ENCODE assay signal across 8 mouse cellular contexts in the genomic region with DNA sequence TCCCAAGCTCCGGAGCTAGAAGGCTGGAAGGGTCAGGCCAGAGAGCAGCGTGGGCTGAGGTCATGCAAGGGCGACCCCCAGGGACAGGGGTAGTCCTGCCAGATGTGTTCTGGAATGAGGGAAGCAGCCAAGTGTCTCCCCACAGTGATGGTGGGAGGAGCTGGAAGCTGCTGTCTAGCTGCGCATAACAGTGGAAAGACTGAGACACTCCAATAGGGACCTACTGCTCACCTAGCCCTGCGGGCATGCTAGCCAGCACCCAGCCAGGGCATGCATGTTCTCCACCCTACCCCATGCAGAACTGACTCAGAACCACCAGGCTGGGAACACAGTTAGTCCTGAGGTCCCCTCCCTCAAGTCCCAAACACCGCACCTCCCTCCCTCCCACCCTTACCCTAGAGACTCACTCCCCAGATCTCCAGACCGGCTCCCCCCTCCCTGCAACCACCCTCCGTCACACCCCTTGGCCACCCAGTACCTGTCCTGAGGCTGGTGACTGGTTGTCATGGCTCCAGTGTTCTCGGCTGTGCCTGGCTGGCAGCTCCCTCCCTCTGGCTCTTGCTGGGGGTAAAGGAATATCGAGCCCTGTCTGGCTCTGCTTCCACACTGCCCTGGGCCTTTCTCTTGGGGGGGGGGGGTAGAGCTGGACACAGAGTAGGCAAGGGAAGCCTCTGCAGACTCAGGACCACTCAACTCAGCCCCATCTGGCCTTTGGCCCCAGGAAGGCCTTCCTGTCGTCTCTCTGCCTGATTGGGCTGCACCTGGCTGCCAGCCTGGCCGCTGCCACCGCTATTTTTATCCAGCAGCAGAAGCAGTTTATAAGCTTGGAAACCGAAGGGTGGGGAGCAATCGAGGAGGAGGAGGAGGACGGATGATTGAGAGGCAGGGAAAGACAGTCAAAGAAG. TPM values are rescaled to one million over a fixed set of nuclear protein-coding genes. Genes with fewer than 3 reads are reported as not detected.
DNase-seq lines count a peak whose midpoint lies in the region; ATAC-seq and TF ChIP-seq lines count a peak whose summit lies in the region.

No protein-coding gene starts in this region.

- whole genome bisulfite sequencing in embryonic facial prominence, embryonic 10.5 days, result 44% methylated on average over 16 of the region's 16 CpGs
- 39% methylated on average over 16 of the region's 16 CpGs for WGBS in heart, embryonic 15.5 days
- WGBS in small intestine, adult 2 months, result 58% methylated on average over 16 of the region's 16 CpGs

- H3K4me3 ChIP-seq in testis, adult 2 months (ENCODE audit: control insufficient read depth, low read depth, low read length), result peak overlapping the region; percentile 51
- H3K4me3 ChIP-seq in embryonic facial prominence, embryonic 10.5 days, result peak overlapping the region; percentile 68
- peak overlapping the region; percentile 76 for H3K4me3 ChIP-seq in heart, embryonic 15.5 days
- H3K4me3 ChIP-seq in small intestine, adult 2 months (ENCODE audit: low read depth, low read length), result 0 out of 2 replicates have a peak overlapping the region, but pooled peaks have one; percentile 10

- no peaks in the 10 kb centered on the region for H3K36me3 ChIP-seq in testis, adult 2 months (ENCODE audit: control insufficient read depth, insufficient read depth, low read length)
- H3K36me3 ChIP-seq in embryonic facial prominence, embryonic 10.5 days (replicated peaks), result peaks cover 29% of the 10 kb centered on the region
- H3K36me3 ChIP-seq in heart, embryonic 15.5 days, result peaks cover 27% of the 10 kb centered on the region
- H3K36me3 ChIP-seq in small intestine, adult 2 months (ENCODE audit: control insufficient read depth, insufficient read depth, low read length), result 0 out of 2 replicates have a peak, but pooled peaks cover 3% of the 10 kb centered on the region

- peak overlapping the region; percentile 85 for H3K9ac ChIP-seq in heart, embryonic 15.5 days

- peaks cover 30% of the 10 kb centered on the region for H3K4me1 ChIP-seq in testis, adult 2 months (ENCODE audit: control insufficient read depth, insufficient read depth, low read length)
- H3K4me1 ChIP-seq in embryonic facial prominence, embryonic 10.5 days, result peaks cover 71% of the 10 kb centered on the region
- H3K4me1 ChIP-seq in heart, embryonic 15.5 days (replicated peaks), result peaks cover 61% of the 10 kb centered on the region
- H3K4me1 ChIP-seq in small intestine, adult 2 months (ENCODE audit: control insufficient read depth, insufficient read depth, insufficient read length, low read length), result peaks cover 18% of the 10 kb centered on the region

- H3K27ac ChIP-seq in testis, adult 2 months (ENCODE audit: control insufficient read depth, insufficient read depth, low read depth, low read length), result peak overlapping the region; percentile 85
- H3K27ac ChIP-seq in embryonic facial prominence, embryonic 10.5 days (replicated peaks), result peak overlapping the region; percentile 53
- peak overlapping the region; percentile 84 for H3K27ac ChIP-seq in heart, embryonic 15.5 days
- H3K27ac ChIP-seq in small intestine, adult 2 months (ENCODE audit: insufficient read depth, low read depth, low read length), result no peak overlapping the region; the same call in none of the 2 replicates

- no peak for DNase-seq in testis, postnatal 14 days (ENCODE audit: low spot score)
- no peak for DNase-seq in embryonic facial prominence, embryonic 10.5 days (ENCODE audit: low spot score)
- peak; percentile 69 for DNase-seq in kidney, postnatal 14 days
- no peak for DNase-seq in ovary, adult 18-20 months (ENCODE audit: low spot score)
- no peak for DNase-seq in frontal cortex, postnatal 10 days (ENCODE audit: low spot score in 2 of 2)

- no peaks in the 10 kb centered on the region; the same call in 1 of the 2 replicates for H3K9me3 ChIP-seq in embryonic facial prominence, embryonic 10.5 days
- H3K9me3 ChIP-seq in heart, embryonic 15.5 days (replicated peaks), result 0 out of 2 replicates have a peak, but pooled peaks cover under 1% of the 10 kb centered on the region

- ATAC-seq in heart, embryonic 15.5 days (replicated peaks; ENCODE audit: insufficient number of reproducible peaks, insufficient read depth, low FRiP score, low read depth), result no peak

- no peak for TF ChIP-seq CTCF in testis, adult 2 months (IDR thresholded peaks at IDR 0.05; ENCODE audit: control insufficient read depth, insufficient read depth, insufficient replicate concordance, low read depth, low read length)
- TF ChIP-seq CTCF in small intestine, adult 2 months (IDR thresholded peaks at IDR 0.05; ENCODE audit: extremely low read depth, insufficient read length, insufficient replicate concordance, low read depth, low read length), result no peak

- TF ChIP-seq POLR2A in testis, adult 2 months (IDR thresholded peaks at IDR 0.05; ENCODE audit: control insufficient read depth, low read depth, low read length), result no peak
- TF ChIP-seq POLR2A in small intestine, adult 2 months (IDR thresholded peaks at IDR 0.05; ENCODE audit: low read depth, low read length), result no peak

- H3K4me2 ChIP-seq in heart, embryonic 15.5 days, result peak overlapping the region; percentile 99

- no peaks in the 10 kb centered on the region for H3K27me3 ChIP-seq in testis, adult 2 months (ENCODE audit: control insufficient read depth, insufficient read depth, low read length)
- peaks cover 51% of the 10 kb centered on the region for H3K27me3 ChIP-seq in embryonic facial prominence, embryonic 10.5 days (replicated peaks; ENCODE audit: low read depth, poor library complexity, severe bottlenecking)
- no peaks in the 10 kb centered on the region; the same call in 1 of the 2 replicates for H3K27me3 ChIP-seq in heart, embryonic 15.5 days
- H3K27me3 ChIP-seq in small intestine, adult 2 months (ENCODE audit: control insufficient read depth, insufficient read depth, low read length), result no peaks in the 10 kb centered on the region

RNA-seq across cellular contexts. Expression of gene Slc29a1, which starts 7.5 kb away (rescaled TPM):
- polyA plus RNA-seq in testis, adult 2 months (2012; rRNA removed), result 138 and 143 TPM in 2 replicates
- 53.4 and 58.1 TPM in 2 replicates for polyA plus RNA-seq in embryonic facial prominence, embryonic 10.5 days (2016; fragmentation: Nextera tagmentation; extraction: Ambion mirVana)
- 90.9 and 120 TPM in 2 replicates for polyA plus RNA-seq in heart, embryonic 15.5 days (2015; fragmentation: Nextera tagmentation; extraction: Ambion mirVana)
- 26.1 and 35.2 TPM in 2 replicates for polyA plus RNA-seq in small intestine, adult 2 months (2012; rRNA removed)

RNA-seq across cellular contexts. Expression of gene Mymx, which starts 9.9 kb away (rescaled TPM):
- polyA plus RNA-seq in testis, adult 2 months (2012; rRNA removed), result 3.4 and 4.4 TPM in 2 replicates
- 0.39 TPM in 2 replicates for polyA plus RNA-seq in embryonic facial prominence, embryonic 10.5 days (2016; fragmentation: Nextera tagmentation; extraction: Ambion mirVana)
- 0.16 and 0.24 TPM in 2 replicates for polyA plus RNA-seq in heart, embryonic 15.5 days (2015; fragmentation: Nextera tagmentation; extraction: Ambion mirVana)
- polyA plus RNA-seq in small intestine, adult 2 months (2012; rRNA removed), result 0.75 and 5.8 TPM in 2 replicates

RNA-seq across cellular contexts. Expression of gene Hsp90ab1, which starts 18.9 kb away (rescaled TPM):
- polyA plus RNA-seq in testis, adult 2 months (2012; rRNA removed), result 99.1 and 109 TPM in 2 replicates
- polyA plus RNA-seq in embryonic facial prominence, embryonic 10.5 days (2016; fragmentation: Nextera tagmentation; extraction: Ambion mirVana), result 2,187 and 2,215 TPM in 2 replicates
- 1,147 and 1,218 TPM in 2 replicates for polyA plus RNA-seq in heart, embryonic 15.5 days (2015; fragmentation: Nextera tagmentation; extraction: Ambion mirVana)
- 93.8 and 157 TPM in 2 replicates for polyA plus RNA-seq in small intestine, adult 2 months (2012; rRNA removed)

RNA-seq across cellular contexts. Expression of gene Slc35b2, which starts 28.3 kb away (rescaled TPM):
- 26.6 and 35.6 TPM in 2 replicates for polyA plus RNA-seq in testis, adult 2 months (2012; rRNA removed)
- polyA plus RNA-seq in embryonic facial prominence, embryonic 10.5 days (2016; fragmentation: Nextera tagmentation; extraction: Ambion mirVana), result 95.8 and 101 TPM in 2 replicates
- 75.8 and 98.4 TPM in 2 replicates for polyA plus RNA-seq in heart, embryonic 15.5 days (2015; fragmentation: Nextera tagmentation; extraction: Ambion mirVana)
- 98.2 and 105 TPM in 2 replicates for polyA plus RNA-seq in small intestine, adult 2 months (2012; rRNA removed)

RNA-seq across cellular contexts. Expression of gene Nfkbie, which starts 36.5 kb away (rescaled TPM):
- 0.83 and 0.95 TPM in 2 replicates for polyA plus RNA-seq in testis, adult 2 months (2012; rRNA removed)
- polyA plus RNA-seq in embryonic facial prominence, embryonic 10.5 days (2016; fragmentation: Nextera tagmentation; extraction: Ambion mirVana), result 6.6 and 7.1 TPM in 2 replicates
- 3.0 and 6.8 TPM in 2 replicates for polyA plus RNA-seq in heart, embryonic 15.5 days (2015; fragmentation: Nextera tagmentation; extraction: Ambion mirVana)
- polyA plus RNA-seq in small intestine, adult 2 months (2012; rRNA removed), result 4.6 and 6.2 TPM in 2 replicates

Comparison
In these comparisons a context has a peak if more than half of its experiments do, and no peak if none do; other contexts are left out.
1. H3K4me3 ChIP-seq: peak in every context shown above with its lines; median percentile 76 in heart, embryonic 15.5 days; 68 in embryonic facial prominence, embryonic 10.5 days; 51 in testis, adult 2 months; 10 in small intestine, adult 2 months.